Mouse (Mus musculus): ENCODE measurements around the gene Gtf2ird2.

GRCm38 (mm10) chr5:134183162-134183561, 657 bp upstream of the Gtf2ird2 start:
- TF ChIP-seq TAL1 (IDR thresholded peaks at IDR 0.05; ENCODE audit: low read length) (no peak), GATA1 (IDR thresholded peaks at IDR 0.05; ENCODE audit: low read length) (no peak)
